Mouse (Mus musculus): ENCODE results near the gene Cd9. TPM values are rescaled to one million over a fixed set of nuclear protein-coding genes. Genes with fewer than 3 reads are reported as not detected.

Cd9 gene
- polyA plus RNA-seq, 1 experiment from 2014 or later: 63.4 TPM

DNA sequence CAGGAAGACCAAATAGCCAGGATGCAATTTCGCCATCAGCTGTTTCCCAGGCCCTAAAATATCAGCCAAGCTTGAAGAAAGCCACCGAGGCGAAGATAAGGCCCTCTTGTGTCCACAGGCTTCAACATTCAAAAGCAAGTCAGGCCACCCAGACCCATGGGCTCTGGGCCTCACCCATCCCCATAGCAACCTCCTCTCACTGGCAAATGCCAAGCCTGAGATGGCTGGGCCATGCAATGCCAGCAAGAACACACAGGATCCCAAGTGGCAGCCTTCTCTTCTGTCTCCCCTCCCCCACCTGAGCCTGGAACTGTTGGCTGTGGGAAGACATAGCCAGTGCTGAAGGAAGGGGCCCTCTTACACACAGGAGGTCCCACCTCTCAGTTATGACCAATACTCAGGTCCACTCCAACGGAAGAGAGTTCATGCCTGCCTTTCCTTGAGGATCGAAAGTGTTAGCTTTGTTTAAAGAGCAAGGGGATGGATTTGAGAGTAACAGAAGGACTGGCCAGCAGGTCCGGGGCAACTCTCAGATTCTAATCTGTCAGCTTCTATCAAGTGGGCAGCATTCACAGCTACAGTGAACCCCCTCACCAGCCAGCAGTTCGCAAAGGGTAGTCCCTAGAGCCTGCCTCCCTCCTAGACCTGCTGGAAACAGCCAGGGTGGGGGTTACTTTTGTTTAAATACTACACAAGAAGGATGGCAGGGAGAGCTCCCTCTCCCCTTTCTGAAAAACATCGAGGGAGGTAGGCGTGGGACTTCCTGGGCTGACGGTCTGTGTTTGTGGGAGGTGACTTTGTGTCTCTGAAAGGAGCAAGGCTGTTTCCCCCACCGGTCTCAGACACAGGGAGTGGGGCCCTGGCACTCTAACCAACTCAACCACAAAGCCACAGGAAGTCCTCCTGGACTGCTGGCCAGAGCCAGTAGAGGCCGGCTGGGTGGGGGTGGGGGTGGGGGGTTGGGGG lies 13.9 kb downstream of the Cd9 start:
- 0 out of 2 replicates have a peak overlapping the region, but pooled peaks have one; percentile 6 for H3K4me2 ChIP-seq
- H3K27me3 ChIP-seq: no peaks in the 10 kb centered on the region
- WGBS: 31% methylated on average over 12 of the region's 12 CpGs
- ATAC-seq (ENCODE audit: low FRiP score): peak; percentile 76; the same call in 1 of the 2 replicates
- H3K4me3 ChIP-seq: no peak overlapping the region
- H3K4me1 ChIP-seq (replicated peaks): peaks cover 42% of the 10 kb centered on the region
- H3K9me3 ChIP-seq: no peaks in the 10 kb centered on the region
- H3K27ac ChIP-seq: peak overlapping the region; percentile 79
- peak overlapping the region; percentile 4; the same call in 1 of the 2 replicates for H3K9ac ChIP-seq
- no peaks in the 10 kb centered on the region for H3K36me3 ChIP-seq

DNA sequence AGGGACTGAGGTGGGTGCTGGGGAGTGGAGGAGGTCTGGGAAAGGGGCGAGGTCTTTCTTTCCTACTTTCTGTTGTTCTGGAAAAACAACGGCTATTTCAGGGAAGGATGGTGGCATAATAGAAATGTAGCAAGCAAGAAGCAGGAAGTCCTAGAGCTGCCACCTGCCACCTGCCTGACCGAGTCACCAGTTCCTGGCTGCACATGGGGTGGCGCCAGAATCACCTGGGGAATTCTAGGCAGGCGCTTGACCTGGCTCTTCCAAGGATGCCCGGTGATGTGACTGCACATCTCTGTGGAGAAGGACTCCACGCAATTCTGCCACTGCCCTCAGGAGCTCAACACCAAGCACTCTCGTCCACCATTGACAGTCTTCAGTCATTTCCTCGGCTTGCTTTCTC lies 15.2 kb downstream of the Cd9 start:
- Histone ChIP-seq H3K36me3 (no peaks in the 10 kb centered on the region), H3K27me3 (no peaks in the 10 kb centered on the region), H3K9me3 (no peaks in the 10 kb centered on the region), H3K4me2 (no peak overlapping the region), H3K4me3 (no peak overlapping the region), H3K9ac (no peak overlapping the region), H3K27ac (no peak overlapping the region), H3K4me1 (replicated peaks) (peaks cover 48% of the 10 kb centered on the region)
- 90% methylated on average over 9 of the region's 9 CpGs for WGBS
- no peak for ATAC-seq (ENCODE audit: low FRiP score)

DNA sequence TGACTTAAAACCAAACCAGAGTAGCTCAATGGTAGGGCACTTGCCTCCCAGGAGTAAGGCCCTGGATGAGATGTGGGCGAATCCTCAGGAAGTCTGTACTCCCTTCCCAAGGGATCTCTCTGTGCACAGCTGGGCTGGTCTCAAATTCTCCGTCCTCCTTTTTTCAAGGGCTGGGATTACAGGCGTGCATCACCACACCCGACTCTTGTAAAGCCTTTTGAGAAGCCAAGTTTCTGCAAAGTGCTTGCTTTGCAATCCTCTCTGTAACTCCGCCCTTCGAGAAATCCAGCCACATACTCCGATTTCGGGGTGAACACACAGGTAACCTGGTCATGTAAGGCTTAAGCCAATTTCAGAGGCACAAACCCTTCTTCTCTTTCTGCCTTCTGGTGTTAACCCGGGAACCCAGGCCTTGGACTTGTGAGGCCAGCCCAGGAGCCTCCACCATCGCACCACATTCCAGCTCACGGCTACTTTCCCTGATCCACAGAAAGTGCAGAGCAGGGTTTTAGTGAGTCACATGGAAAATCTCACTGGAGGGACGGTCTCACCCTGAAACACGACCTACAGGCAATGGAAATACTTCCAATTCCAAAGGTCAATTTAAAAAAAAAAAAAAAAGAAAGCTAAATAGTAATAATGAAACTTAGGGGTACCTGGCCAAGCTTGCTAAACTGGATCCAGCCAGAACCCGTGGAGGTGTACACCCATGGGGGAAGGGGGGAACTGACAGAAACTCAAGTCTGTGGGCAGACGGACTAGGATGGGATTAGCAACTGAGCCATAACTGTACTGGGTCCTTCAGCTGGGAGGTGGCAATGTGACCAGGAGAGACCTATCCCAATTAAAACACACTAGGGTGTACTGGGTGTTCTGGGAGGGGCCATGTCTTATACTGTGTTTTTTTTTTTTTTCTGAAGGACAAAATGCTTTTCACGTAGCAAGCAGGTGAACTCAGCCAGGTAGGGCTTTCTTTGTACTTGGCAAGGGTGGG lies 16.2 kb downstream of the Cd9 start:
- no peak for ATAC-seq (ENCODE audit: low FRiP score)
- Histone ChIP-seq H3K9ac (no peak overlapping the region), H3K36me3 (no peaks in the 10 kb centered on the region), H3K27ac (no peak overlapping the region), H3K4me2 (no peak overlapping the region), H3K4me3 (no peak overlapping the region), H3K27me3 (no peaks in the 10 kb centered on the region), H3K4me1 (replicated peaks) (peaks cover 48% of the 10 kb centered on the region), H3K9me3 (no peaks in the 10 kb centered on the region)
- 87% methylated on average over 16 of the region's 16 CpGs for WGBS

DNA sequence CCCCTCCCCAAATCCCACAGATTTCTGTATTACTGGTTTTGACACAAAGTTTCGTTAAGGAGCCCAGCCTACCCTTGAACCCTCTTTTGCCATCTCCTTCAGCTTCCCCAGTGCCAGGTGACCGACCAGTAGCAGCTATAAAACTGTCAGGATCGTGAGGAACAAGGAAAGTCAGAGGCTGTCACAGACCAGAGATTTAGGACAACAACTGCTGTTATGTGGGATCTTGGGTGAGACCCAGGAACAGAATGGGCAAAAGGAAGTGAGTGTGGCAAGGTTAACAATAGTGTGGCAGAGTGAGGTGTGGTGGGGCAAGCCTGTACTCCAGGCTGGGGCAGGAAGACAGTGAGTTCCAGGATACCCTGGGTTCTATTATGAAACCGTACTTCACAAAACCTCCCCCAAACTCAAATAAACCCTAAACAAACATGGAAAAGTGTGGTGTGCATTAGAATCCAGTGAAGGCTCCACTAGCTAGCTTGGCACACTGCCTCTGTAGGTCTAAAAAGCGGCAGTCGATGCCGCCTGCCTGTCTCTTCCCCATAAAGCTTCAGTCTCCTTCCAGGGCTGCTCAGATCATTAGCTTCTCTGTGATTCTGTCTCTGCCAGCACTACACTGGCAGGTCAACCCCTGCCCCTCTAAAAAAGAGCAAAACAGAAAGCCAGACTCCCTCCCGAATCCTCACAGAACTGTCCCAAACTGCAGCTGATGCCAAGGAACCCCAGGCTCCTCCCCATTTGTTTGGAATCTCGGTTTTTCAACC lies 17.6 kb downstream of the Cd9 start:
- Histone ChIP-seq H3K4me1 (replicated peaks) (peaks cover 44% of the 10 kb centered on the region), H3K27me3 (no peaks in the 10 kb centered on the region), H3K4me2 (no peak overlapping the region), H3K9me3 (no peaks in the 10 kb centered on the region), H3K9ac (no peak overlapping the region), H3K36me3 (no peaks in the 10 kb centered on the region), H3K27ac (peak overlapping the region; percentile 35; the same call in 1 of the 2 replicates), H3K4me3 (no peak overlapping the region)
- ATAC-seq (ENCODE audit: low FRiP score): no peak
- 72% methylated on average over 9 of the region's 9 CpGs for WGBS

DNA sequence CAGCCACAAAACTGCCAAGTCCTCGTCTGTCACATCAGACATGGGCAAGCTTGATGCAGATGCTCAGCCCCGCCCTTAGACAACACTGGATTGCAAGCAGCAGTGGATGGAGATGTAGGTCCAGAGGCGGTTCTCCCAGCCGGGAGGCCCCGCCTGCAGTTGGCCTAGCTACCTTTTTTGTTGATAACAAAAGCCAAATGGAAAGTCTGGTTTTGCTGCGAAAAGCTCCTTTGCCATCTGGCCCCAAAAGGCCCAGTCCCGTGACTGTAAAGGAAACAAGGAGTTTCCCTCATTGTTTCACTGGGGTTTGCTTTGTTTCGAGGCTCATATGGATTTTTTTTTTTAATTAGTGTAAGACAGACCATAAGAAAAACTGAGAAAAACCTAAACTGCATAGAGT lies 18.5 kb downstream of the Cd9 start:
- H3K36me3 ChIP-seq: no peaks in the 10 kb centered on the region
- no peak overlapping the region for H3K4me3 ChIP-seq
- no peak overlapping the region for H3K9ac ChIP-seq
- H3K27ac ChIP-seq: no peak overlapping the region
- H3K9me3 ChIP-seq: no peaks in the 10 kb centered on the region
- 42% methylated on average over 8 of the region's 8 CpGs for WGBS
- no peak for ATAC-seq (ENCODE audit: low FRiP score)
- H3K27me3 ChIP-seq: no peaks in the 10 kb centered on the region
- no peak overlapping the region for H3K4me2 ChIP-seq
- peaks cover 34% of the 10 kb centered on the region for H3K4me1 ChIP-seq (replicated peaks)

DNA sequence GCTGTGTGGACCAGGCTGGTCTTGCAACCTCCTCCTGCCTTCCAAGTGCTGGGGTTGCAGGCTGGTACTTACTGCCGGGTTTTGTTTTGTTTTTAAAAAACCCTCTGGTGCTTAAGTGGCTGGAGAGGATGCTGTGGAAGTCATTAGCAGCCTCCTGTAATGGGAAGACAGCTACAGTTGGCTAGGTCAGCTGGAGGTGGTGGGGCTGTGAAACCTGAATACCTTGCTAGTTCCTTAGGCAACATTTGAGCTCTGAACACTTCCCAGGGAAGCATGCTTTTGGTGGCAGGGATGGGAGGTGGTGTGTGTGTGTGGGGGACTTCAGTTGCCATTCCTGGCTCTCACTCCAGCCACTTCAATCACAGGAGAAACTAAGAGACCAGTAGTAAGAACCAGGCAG lies 19.4 kb downstream of the Cd9 start:
- H3K4me2 ChIP-seq: no peak overlapping the region
- WGBS: 48% methylated on average over 1 of the region's 1 CpGs
- H3K4me1 ChIP-seq (replicated peaks): peaks cover 25% of the 10 kb centered on the region
- H3K27me3 ChIP-seq: no peaks in the 10 kb centered on the region
- H3K27ac ChIP-seq: no peak overlapping the region
- no peak overlapping the region for H3K9ac ChIP-seq
- no peak for ATAC-seq (ENCODE audit: low FRiP score)
- H3K9me3 ChIP-seq: no peaks in the 10 kb centered on the region
- H3K36me3 ChIP-seq: no peaks in the 10 kb centered on the region
- H3K4me3 ChIP-seq: no peak overlapping the region

DNA sequence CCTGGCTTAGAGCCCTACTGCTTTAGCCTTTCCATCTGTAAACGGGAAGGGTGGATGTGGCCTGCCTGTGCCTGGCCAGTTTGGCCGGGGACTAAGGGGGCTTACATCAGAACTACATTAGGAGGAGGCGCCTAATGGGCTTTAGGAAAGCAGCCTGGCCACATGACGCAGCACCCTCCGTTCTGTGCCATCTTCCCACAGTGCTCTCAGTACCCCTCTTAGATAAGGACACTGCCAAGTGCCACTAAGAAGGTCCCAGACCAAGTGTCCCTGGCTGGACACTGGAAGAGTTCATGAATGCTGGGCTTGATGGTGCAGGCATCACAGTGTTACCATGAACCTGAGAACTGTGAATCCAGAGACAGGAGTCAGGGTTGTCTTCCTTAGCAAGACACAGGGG lies 20.7 kb downstream of the Cd9 start:
- Histone ChIP-seq H3K27me3 (no peaks in the 10 kb centered on the region), H3K9me3 (no peaks in the 10 kb centered on the region), H3K4me2 (no peak overlapping the region), H3K9ac (no peak overlapping the region), H3K27ac (no peak overlapping the region), H3K4me3 (no peak overlapping the region), H3K36me3 (no peaks in the 10 kb centered on the region), H3K4me1 (replicated peaks) (peaks cover 20% of the 10 kb centered on the region)
- ATAC-seq (ENCODE audit: low FRiP score): no peak
- 92% methylated on average over 5 of the region's 5 CpGs for WGBS

DNA sequence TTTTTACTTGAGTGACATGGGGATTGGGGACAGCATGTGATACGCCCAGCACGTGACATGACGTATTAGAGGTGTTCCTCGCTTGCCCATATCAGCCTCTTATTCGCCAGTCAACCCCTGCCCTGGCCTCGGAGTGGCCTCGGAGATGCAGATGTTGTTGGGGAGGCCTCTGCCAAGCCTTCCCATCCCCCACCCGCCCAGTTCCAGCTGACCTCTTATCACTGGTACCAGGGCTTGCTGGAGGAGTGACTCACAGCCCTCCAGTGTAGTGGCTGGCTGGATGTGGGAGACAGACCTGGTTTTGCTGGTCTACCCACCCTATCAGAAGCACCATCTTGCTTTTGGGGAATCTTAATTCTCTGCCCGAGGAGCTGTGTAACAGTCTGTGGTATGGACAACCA lies 21.3 kb downstream of the Cd9 start:
- H3K4me2 ChIP-seq: no peak overlapping the region
- peaks cover 26% of the 10 kb centered on the region for H3K4me1 ChIP-seq (replicated peaks)
- ATAC-seq (ENCODE audit: low FRiP score): no peak
- no peak overlapping the region for H3K27ac ChIP-seq
- no peaks in the 10 kb centered on the region for H3K27me3 ChIP-seq
- no peak overlapping the region for H3K4me3 ChIP-seq
- H3K9me3 ChIP-seq: no peaks in the 10 kb centered on the region
- no peaks in the 10 kb centered on the region for H3K36me3 ChIP-seq
- 92% methylated on average over 9 of the region's 9 CpGs for WGBS
- H3K9ac ChIP-seq: no peak overlapping the region

DNA sequence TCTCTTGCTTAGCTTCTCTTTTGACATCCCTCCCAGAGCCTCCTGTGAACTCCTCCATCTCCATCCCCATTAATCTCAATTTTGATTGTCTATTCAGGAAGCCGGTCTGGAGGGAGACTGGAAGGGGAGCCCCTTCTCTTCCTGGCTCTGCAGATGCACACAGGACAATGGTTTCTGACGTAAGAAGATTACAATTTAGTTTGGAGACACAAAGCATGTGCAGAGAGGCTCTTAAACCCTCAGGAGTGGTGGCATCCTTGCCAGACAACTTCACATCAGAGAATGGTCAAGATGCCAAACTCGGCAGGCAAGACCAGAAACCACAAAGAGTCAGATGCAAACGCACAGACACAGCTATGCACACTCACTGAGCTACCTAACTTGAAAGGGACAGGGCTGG lies 22.7 kb downstream of the Cd9 start:
- Histone ChIP-seq H3K27me3 (no peaks in the 10 kb centered on the region), H3K4me3 (no peak overlapping the region), H3K4me1 (replicated peaks) (peaks cover 38% of the 10 kb centered on the region), H3K4me2 (no peak overlapping the region), H3K27ac (no peak overlapping the region), H3K36me3 (no peaks in the 10 kb centered on the region), H3K9me3 (no peaks in the 10 kb centered on the region), H3K9ac (no peak overlapping the region)
- WGBS: 60% methylated on average over 4 of the region's 4 CpGs
- ATAC-seq (ENCODE audit: low FRiP score): no peak

DNA sequence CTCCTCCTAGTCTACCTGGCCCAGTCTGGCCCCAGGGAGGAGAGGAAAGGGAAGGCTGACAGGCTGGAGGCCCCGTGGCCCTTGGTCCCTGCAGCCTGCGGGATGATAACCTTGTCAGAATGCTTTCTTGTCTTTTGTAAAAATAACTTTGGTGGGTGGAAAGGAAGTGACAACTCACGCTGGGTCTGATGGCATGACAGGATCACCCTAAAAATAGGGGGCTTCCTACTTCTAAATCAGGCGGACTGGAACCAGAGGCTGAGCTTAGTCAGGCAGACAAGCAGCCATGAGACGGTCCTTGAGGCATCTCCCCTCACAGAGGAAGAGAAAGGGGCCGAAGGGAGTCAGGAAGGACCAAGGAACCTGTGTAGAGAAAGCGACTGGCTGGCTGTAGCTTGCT lies 23.3 kb downstream of the Cd9 start:
- no peaks in the 10 kb centered on the region for H3K27me3 ChIP-seq
- H3K4me1 ChIP-seq (replicated peaks): peaks cover 35% of the 10 kb centered on the region
- no peak overlapping the region for H3K4me2 ChIP-seq
- H3K4me3 ChIP-seq: no peak overlapping the region
- H3K9me3 ChIP-seq: no peaks in the 10 kb centered on the region
- no peak for ATAC-seq (ENCODE audit: low FRiP score)
- H3K36me3 ChIP-seq: no peaks in the 10 kb centered on the region
- H3K27ac ChIP-seq: no peak overlapping the region
- 81% methylated on average over 7 of the region's 7 CpGs for WGBS
- no peak overlapping the region for H3K9ac ChIP-seq

DNA sequence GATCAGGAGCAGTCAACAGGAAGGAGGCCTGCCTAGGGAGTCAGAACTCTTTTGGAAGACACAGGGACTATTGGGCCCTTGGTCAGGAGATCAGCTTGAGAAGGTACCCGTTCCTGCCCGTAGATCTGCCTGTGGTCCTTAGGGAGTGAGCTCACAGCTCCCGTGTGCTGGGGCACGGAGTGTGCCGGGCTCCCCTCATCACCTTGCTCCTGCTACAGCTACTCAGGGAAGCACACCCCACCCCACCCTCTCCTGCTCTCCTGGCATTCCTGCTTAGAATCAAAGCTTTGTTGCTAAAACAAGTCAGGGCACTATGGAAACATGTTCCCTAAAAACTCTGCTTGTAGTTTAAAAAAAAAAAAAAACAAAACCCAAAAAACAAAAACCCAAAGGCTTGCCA lies 24.0 kb downstream of the Cd9 start:
- WGBS: 95% methylated on average over 5 of the region's 5 CpGs
- Histone ChIP-seq H3K4me2 (no peak overlapping the region), H3K36me3 (no peaks in the 10 kb centered on the region), H3K9ac (no peak overlapping the region), H3K27ac (no peak overlapping the region), H3K9me3 (no peaks in the 10 kb centered on the region), H3K27me3 (no peaks in the 10 kb centered on the region), H3K4me1 (replicated peaks) (peaks cover 31% of the 10 kb centered on the region), H3K4me3 (no peak overlapping the region)
- no peak for ATAC-seq (ENCODE audit: low FRiP score)

DNA sequence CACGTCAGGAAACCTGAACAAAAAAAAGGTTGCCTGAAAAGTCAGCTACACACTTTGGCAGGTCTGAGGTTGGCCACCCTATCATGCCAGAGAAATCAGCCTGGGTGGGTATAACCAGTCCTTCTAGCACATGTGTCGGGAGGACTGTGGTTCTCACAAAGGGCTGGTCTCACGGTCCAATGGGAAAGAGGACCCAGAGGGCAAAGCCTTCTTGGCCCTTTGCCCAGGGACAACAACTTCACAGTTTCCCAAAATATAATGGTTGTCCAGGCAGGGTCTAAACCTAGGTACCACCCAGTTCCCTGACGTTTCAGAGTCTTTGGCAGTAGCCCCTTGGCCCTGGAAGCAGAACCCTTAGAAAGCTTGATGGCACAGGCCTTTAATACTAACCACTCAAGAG lies 25.4 kb downstream of the Cd9 start:
- no peaks in the 10 kb centered on the region for H3K9me3 ChIP-seq
- H3K4me2 ChIP-seq: no peak overlapping the region
- 75% methylated on average over 4 of the region's 4 CpGs for WGBS
- no peak overlapping the region for H3K9ac ChIP-seq
- H3K27me3 ChIP-seq: no peaks in the 10 kb centered on the region
- no peak overlapping the region for H3K27ac ChIP-seq
- H3K4me1 ChIP-seq (replicated peaks): peaks cover 26% of the 10 kb centered on the region
- no peaks in the 10 kb centered on the region for H3K36me3 ChIP-seq
- no peak overlapping the region for H3K4me3 ChIP-seq
- no peak for ATAC-seq (ENCODE audit: low FRiP score)

All from hindbrain, embryonic 13.5 days (tissue).